Mouse (Mus musculus) heart, adult 11 months (tissue): Measurements from ENCODE around the gene Acss2.
A peak's percentile ranks its signal among the peaks of the same experiment; 100 is the strongest.
"Not testable (repeated sequence)": the region's sequence is repeated elsewhere in the genome, so short reads cannot be mapped to it uniquely, and the experiment has no call there.

ENCODE experiments used
- DNase-seq: peaks from one replicate; pipeline ENCODE4 v3.0.0; 2022

Gene Acss2

DNA sequence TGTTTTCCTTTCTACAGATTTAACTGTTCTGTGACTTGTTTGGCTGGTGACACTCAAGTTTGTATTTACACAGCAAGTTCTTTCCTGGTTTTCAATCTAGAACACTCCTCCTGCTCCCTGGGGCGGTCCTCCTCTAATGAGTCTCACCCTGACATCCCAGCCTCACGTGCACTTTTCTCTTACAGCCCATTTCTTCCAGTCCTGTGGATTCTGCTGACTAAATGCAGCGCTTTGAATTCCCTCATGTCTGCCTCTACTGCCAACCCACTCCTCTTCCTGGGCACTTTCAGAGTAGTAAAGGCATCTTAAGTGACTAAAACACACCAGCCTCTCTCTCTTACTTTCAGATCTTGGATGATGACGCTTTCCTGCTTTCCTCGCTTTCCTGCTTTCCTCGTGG, 73.9 kb downstream of the Acss2 start:
- DNase-seq, result no peak

DNA sequence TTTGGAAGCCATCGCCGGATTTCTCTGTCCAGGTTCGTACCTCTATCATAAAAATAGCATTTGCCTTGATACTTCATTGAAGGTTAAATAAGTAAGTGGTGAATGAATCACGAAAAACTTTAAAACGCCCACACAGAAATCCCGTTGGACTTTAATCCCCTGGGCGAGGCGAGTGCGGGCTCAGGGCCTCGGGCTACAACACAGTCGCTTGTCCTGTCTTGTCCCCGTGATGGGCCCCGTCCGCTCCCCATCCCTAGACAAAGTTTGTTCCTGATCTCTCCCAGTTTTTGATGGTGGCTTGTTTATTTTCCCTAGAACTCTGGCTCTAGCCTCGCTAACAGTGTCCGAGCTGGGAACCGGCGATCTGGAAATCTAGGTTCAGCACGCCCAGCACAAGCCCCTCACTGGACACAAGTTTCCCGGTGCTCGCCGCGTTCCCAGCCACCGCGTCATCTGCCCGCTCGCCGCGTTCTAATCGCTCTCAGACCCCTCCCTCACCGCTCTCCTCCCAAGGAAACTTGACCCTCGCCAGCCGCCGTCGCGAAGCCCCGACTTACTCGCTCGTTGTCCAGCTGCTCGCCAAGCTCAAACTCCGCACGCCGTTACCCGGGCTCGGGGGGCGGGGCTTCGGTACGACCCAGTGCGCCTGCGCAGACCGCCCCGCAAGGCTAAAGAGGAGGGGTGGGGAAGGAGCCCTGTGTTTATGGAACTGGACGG, 74.5 kb downstream of the Acss2 start, which contains the start of gene Gss:
Gss (minus strand) TSS at position 674 of the 717 bp plus-strand sequence.
- peak; percentile 100 for DNase-seq

DNA sequence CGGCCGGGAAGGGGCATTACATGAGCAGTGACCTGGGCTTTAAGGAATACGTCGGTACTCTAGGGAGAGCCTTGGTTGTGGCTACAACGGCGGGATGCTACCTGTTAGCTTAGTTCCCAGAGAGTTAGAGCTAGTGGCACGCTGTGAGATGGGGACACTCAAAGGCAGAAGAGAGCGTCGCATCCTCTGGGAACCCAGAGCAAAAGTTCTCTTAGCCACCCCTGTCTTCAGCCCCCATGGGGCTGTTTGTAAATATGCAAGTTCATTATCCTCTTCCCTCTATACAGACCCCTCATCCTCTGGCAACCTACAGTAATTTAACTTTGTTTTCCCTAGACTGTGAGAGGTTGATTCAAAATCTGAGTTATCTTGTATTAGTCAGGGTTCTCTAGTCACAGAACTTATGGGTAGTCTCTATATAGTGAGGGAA, 75.1 kb downstream of the Acss2 start:
- no peak for DNase-seq

DNA sequence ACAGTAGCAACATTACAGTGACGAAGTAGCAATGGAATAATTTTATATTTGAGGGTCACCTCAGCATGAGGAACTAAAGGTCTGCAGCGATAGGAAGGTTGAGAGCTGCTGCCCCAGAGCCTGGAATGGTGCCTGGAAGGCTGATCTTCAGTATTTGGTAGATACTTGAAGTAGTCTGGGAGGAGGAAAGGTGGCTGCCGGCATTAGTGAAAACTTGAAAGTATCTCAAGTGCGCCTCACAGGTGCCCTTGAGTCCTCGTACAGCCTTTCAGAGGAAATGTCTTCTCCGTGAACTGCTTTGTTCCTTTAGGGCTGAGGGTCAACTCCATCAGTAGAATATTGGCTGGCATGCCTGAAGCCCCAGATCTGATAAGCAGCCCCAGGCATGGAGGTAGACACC, 77.8 kb downstream of the Acss2 start:
- no peak for DNase-seq

DNA sequence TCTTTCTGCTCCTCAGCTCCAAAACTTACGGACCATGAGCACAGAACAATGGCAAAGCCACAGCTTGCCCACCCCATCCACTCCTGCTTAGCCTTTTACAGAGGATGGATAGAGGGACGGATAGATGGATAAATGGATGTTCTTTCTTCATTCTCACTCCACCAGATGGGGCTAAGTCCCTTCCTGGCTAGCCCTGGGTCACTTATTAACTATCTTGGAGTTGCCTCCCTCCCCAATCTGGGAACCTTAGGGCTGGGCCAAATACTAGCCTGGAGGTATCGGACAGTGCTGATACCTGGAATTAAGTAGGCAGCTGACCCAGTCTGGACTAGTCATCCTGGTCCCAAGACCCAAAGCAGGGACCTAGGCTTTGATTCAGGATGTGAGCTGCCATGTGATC, 86.0 kb downstream of the Acss2 start:
- DNase-seq, result no peak

DNA sequence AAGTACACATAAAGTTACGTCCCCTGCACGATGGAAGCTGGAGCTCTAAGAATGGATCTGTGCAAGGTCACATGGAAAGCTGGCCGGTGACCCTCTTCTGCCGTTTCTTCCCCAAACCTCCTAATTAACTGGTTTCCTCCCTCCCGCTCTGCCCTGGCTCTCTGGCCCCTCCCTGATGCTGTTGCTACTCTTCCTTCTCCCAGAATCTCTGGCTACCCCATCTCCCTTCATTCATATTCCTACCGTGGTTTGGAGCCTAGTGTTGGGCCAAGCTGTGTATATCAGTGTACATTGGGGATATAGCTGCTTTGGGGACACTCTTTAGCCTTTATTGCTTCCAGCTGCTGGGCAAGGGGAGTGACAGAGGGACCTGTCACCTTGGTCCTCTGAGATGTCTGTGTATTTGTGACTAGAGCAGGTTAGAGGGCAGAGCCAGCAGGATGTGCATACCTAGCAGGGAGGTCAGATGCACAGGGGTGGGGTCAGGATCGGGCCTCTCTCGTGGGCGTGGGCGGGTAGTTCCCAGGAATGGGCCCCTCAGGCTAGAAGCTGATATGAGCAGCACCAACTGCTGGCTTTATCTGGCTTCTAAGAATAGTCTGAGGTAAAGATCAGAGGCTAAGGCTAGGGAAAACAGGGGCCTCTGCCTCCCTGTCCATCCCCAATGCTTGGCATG, 87.0 kb downstream of the Acss2 start:
- DNase-seq, result no peak

DNA sequence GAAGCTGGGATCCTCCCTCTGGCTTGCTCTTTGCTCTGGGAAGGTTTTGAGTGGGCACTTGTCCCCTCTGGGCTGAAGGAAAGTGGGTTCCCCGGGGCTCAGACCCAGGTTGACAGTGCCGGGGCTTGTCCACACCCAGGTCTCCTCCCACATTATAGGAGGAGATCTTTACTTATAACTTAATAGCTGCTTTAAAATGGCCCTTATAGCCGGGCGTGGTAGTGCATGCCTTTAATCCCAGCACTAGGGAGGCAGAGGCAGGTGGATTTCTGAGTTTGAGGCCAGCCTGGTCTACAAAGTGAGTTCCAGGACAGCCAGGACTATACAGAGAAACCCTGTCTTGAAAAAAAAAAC, 87.5 kb downstream of the Acss2 start:
- DNase-seq, result not testable (repeated sequence)

DNA sequence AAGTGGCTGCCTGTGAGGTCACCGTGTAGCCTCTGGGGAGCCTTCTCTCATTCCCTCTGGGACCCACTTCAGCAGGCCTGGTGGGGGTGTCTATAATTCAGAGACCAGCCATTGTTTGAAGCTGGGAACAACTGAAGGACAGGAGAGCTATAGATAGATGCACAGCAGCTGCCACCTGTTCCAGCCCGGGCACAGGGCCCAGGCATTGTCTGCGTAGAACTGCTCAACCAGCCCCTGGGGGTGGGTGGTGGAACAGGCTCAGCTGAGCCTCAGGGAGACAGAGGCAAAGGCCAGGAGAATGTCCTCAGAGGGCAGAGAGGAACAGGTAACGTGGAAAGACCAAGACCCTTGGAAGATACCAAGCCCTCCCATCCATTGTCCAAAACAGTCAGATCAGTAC, 88.6 kb downstream of the Acss2 start:
- peak; percentile 96 for DNase-seq

DNA sequence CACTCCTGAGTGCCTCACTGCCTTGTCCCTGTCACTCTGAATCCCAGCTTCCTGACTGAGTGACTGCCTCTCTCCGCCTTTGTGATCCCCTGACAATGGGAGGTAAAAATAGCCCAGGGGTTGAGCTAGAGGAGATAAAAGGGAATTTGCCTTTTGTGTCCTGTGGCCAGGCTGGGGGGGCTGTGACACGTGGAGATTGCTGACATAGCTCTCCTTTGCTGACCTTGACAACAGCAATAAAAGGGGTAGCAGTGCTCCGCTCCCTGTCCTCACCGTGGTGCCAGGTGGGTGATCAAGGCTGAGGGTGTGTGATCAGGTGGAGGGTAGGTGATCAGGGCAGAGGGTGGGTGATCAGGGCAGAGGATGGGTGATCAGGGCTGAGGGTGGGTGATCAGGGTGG, 93.2 kb downstream of the Acss2 start, which contains the start of gene Myh7b:
Myh7b (plus strand) TSS at position 235 of the 400 bp plus-strand sequence.
- DNase-seq, result peak; percentile 97

DNA sequence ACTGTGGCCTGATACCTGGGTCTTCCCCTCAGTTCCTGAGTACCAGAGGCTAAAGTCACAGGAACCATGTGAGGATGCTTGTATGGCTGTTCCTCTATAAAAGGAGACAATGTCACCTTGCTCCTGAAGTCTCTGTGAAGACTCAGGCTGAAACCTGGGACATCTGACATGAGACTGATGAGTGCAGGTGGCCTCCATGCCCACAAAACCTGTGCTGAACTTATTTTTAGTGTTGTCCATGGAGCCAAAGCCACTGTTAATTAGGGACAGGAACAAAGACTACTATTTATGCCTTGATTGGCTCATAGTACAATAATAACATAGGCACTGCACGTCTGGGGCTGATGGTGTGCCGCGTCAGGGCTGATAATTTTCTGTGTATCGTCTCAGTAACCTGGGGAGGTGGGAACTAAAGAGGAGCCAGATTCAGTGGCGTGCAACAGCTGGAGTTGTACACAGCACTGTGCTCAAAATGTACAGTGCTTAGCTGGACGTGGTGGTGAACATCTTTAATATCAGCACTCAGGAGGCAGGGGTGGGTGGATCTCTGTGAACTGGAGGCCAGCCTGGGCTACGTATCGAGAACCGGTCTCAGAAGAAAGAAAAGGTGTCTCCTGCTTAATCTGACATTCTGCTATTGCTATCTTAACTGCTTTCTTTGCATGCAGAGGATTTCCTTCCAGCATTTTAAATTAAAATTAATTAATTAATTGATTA, 94.2 kb downstream of the Acss2 start:
- DNase-seq, result no peak

DNA sequence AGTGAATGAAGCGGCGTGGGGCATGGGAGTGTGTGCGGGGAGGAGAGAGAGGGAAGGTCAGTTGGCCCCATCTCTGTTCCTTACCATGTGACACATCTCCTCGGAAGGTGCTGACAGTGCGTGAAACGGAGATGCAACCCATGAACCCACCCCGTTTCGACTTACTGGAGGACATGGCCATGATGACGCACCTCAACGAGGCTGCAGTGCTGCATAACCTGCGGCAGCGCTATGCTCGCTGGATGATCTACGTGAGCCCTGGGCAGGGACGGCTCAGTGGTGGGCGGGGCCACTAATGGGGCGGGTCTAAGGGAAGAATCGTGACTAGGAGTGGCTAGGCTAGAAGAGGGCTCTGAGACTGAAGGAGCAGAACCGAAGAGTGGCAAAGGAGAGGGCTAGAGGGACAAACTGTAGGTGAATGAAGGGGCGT, 95.6 kb downstream of the Acss2 start:
- DNase-seq, result peak; percentile 93

DNA sequence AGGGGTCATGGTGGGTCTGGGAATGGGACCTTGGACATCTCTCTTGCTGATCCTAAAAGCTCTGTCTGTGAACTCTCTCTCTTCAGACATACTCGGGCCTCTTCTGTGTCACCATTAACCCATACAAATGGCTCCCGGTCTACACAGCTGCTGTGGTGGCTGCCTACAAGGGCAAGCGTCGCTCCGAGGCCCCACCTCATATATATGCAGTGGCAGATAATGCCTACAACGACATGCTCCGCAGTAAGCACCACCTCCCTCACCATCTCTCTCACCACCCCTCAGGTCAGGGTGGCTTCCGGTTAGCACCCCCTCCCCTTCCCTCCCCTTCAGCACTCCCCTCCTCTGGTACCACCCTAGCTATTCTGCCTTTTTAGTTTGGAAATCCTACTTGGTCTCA, 96.2 kb downstream of the Acss2 start:
- no peak for DNase-seq

DNA sequence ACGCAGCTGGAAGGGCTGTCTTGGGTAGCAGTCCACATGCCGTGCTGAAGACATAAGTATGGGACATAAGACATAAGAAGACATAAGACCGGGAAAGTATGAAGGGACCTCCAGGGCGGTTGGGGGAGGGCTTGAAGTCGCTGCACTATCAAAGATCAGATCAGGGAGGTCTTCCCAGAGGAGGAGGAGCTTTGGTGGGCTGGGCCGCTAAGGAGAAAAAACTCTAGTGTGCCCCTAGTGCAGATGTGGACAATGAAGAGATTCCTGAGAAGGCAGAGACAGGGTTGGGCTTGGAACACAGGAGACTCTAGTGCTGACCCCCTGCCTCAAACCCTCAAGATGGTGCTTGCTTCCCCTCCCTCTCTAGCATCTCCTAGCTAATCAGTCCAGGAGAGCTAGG, 99.2 kb downstream of the Acss2 start:
- DNase-seq, result no peak

DNA sequence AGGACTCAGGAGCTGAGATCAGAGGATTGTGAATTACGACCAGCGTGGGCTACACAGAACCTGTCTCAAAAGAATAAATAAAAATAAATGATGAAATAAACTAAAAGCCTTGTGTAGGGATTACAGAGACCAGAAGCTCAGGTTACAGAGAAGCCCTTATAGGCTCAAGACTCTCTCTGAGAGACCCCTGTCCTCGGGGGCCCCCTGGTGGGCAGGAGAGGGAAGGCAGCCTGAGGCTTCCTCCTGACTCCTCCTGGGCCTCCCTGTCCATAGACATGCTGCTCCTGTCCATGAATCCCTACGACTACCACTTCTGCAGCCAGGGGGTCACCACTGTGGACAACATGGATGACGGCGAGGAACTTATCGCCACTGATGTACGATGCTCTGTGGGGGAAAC, 102.1 kb downstream of the Acss2 start:
- DNase-seq, result peak; percentile 96

DNA sequence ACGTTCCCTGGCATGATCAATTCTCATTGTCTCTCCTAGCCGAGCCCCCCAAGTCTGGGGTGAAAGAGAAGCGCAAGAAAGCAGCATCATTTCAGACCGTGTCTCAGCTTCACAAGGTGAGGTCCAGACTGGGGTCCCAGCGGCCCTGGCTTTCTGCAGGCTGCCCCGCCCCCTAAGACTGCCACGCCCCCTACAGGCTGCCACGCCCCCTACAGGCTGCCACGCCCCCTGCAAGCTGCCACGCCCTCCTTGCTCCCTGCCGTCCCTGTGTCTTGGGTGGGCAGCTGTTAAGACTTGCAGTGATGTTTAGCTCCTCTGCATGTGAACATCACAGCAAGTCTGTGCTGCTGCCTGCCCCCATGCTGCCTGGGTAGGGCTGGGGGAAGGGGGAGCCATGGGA, 104.9 kb downstream of the Acss2 start:
- DNase-seq, result no peak

DNA sequence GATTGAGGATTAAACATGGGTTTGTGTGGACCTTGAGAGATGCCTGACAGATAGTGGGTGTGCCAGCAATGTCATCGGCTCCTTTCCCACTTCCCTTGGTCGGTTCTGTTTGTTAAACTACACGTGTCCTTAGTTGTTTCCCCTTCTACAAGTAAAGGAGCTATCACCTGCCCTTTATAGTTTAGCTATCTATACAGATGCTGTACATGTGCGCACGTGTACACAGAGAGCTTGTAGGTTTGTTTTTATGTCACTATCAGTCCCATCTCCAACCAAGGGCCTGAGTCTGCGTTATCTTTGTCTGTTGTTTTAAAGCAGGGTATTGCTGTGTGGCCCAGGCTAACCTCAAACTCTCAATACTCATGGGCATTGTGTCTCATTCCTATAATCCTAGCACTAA, 106.2 kb downstream of the Acss2 start:
- DNase-seq, result no peak

DNA sequence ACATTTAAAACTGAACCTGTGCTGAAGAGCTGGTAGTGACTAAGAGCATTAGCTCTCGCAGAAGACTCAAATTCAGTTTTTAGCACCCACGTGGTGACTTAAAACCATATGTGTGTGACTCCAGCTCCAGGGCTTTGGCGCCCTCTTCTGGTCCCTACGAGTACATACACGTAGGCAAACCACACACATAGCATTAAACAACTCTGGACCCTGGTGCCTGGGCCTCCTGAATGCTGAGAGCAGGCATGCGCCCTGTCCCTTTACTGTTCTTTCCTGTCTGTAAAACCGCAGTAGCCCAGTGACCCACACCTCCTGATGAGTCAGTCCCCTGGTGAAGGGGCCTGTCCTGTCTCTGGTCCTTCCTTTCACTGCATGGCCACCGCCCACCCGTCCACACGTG, 107.0 kb downstream of the Acss2 start:
- peak; percentile 86 for DNase-seq

DNA sequence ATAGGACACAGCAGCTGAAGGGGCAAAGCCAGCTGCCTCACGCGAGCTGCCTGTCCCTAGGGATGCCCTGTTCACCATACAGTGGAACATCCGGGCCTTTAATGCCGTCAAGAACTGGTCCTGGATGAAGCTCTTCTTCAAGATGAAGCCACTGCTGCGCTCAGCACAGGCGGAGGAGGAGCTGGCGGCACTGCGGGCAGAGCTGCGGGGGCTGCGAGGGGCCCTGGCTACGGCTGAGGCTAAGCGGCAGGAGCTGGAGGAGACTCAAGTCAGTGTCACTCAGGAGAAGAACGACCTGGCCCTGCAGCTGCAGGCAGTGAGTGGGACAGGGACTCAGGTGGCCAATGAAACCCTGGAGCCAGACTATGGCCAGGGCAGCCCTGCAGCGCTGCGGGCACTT, 108.5 kb downstream of the Acss2 start:
- no peak for DNase-seq

DNA sequence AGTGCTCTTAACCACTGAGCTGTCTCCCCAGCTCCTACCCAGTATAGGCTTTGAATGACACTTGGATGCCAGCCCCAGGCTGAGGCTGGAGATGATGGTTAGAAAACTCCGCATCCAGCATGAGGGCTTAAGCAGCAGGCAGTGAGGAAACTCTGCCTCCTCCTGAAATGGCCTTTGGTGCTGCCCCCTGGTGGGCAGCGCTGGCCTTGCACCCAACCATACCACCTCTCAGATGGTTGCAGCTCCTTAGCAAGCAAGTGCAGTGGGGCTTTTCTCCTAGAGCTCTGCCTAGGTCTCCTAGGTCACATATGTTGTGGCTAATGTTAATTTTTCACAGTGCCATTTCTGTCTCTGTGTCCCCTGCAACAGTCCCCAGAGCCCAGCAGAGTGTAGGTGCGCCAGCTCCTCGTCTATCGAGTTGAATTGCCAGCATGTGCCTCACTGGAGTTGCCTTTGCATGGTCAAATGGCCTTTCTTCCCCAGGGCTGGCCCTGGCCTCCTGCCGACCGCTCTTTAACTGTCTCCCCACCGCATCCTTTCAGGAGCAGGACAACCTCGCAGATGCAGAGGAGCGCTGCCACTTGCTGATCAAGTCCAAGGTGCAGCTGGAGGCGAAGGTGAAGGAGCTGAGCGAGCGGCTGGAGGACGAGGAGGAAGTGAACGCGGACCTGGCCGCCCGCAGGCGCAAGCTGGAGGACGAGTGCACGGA, 109.4 kb downstream of the Acss2 start:
- peak; percentile 96 for DNase-seq

DNA sequence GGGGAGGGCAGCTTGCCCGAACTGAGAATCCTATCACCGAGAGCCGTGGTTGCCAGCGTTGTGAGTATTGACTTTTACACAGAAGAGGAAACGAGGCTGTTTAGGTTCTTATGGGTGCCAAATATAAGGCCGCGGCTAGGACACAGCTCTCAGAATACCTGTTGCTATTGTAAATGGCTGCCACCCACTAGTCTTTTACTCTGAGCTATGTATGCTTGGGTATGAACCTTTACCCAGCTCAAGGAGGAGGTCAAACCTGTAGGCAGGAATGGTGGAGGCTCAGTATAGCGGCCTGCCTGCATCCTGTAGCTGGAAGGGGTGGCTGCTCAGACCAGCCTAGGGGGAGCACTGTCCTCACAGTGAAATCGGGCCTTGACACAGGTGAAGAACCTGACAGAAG, 110.4 kb downstream of the Acss2 start:
- DNase-seq, result no peak

DNA sequence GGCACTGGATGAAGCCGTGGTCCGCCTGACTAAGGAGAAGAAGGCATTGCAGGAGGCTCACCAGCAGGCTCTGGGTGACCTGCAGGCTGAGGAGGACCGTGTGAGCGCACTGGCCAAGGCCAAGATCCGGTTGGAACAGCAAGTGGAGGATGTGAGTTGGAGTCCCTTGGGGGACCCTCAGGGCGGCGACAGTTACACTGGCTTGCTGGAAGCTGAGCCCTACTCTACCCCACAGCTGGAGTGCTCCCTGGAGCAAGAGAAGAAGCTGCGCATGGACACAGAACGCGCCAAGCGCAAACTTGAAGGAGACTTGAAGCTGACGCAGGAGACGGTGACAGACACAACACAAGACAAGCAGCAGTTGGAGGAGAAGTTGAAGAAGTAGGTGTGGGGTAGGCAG, 110.8 kb downstream of the Acss2 start:
- DNase-seq, result peak; percentile 94

DNA sequence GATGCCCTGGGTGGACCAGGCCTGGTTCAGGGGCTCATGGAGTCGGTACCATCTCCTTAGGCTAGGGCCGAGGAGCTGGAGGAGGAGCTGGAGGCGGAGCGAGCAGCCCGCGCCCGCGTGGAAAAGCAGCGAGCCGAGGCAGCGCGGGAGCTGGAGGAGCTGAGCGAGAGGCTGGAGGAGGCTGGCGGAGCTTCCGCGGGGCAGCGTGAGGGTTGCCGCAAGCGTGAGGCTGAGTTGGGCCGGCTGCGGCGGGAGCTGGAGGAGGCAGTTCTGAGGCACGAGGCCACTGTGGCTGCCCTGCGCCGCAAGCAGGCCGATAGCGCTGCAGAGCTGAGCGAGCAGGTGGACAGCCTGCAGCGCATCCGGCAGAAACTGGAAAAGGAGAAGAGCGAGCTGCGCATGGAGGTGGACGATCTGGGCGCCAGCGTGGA, 111.5 kb downstream of the Acss2 start:
- peak; percentile 90 for DNase-seq

DNA sequence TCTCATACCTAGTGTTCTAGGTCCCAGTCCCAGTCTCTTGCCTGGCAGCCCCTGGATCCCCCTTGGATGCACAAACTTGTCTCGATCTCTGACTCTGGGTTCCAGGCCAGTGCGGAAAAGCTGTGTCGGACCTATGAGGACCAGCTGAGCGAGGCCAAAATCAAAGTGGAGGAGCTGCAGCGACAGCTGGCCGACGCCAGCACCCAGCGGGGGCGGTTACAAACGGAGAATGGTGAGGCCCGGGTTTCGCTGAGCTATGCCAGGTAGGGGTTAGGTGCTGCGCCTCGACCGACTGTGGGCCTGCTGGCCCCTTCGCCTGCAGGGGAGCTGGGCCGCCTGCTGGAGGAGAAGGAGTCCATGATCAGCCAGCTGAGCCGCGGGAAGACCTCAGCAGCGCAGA, 112.4 kb downstream of the Acss2 start:
- no peak for DNase-seq
